Mouse (Mus musculus) kidney, adult 2 months (tissue): ENCODE measurements at regions not wholly inside any gene's neighbourhood (a gene's known extent, or its start where the extent isn't known, plus 50 kb on each side); places are given as distances from the start of the nearest gene placed in this dataset.

Experiments used
- CTCF ChIP-seq: fragments of 200-500 bp; conservative IDR thresholded peaks from 2 replicates; pipeline ENCODE4 v1.5.1; 2011; ENCODE audit warnings: low read depth, mild to moderate bottlenecking, control low read depth, low read length, moderate library complexity, mixed read lengths; ENCODE audit not compliant: insufficient read depth, insufficient read length
- POLR2A ChIP-seq: fragments of 200-500 bp; IDR thresholded peaks from one replicate; pipeline ENCODE4 v1.6.1; 2011; ENCODE audit warnings: low read depth, low read length, control low read depth

- TF ChIP-seq CTCF = no peak
- TF ChIP-seq POLR2A = no peak
These were observed 289.7 kb upstream of the Xylt1 start for GRCm38 (mm10) chr7:117090911-117091550.
